Mouse (Mus musculus) erythroid progenitor cell, adult 5-6 weeks (primary cell): ENCODE measurements around the gene Gm20850. TPM values are rescaled to one million over a fixed set of nuclear protein-coding genes. Genes with fewer than 3 reads are reported as not detected.
"Not testable (repeated sequence)": the region's sequence is repeated elsewhere in the genome, so short reads cannot be mapped to it uniquely, and the experiment has no call there.

Source experiments
- ATAC-seq: replicated peaks from 2 replicates; pipeline ENCODE4 v1.8.0; 2016; ENCODE audit warnings: moderate number of reproducible peaks, mild to moderate bottlenecking, moderate TSS enrichment, inconsistent platforms; ENCODE audit not compliant: poor library complexity, low FRiP score, severe bottlenecking
- total RNA-seq, 2 experiments: library from RNA; stranded (forward) in 1 of 2; stranded (reverse) in 1 of 2; fragments of 150-400 nt in 1 of 2; fragments of 186-747, 209-891 nt in 1 of 2; gene quantifications; 2 replicates each; pipeline versions ENCODE4 v1.2.3 to v1.2.4; 2015 to 2017; ENCODE audit warnings: low replicate concordance in 2 of 2

Gm20850 gene
- total RNA-seq (2015; ENCODE audit: low replicate concordance) (not detected in 2 replicates), total RNA-seq (2017; ENCODE audit: low replicate concordance) (not detected in 2 replicates)

DNA sequence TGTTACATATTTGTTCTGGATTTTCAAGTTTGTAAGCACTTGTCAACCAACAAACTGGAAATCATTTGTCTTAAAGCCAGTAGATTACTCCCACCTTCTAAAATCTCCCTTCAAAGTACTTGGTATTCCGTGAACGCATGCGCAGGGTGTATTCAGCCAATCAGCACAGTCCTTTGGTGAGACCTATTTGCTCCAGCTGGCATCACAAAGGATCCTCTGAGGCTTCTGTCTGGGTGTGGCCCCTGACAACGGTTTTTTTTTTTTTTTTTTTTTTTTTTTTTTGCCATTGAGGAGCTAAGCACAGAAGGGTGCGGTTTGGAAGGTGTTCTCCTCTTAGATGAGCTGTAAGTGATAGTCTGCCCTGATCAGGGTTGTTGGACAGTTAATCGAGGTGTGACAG, at the start of gene Gm20850:
Gm20850 (plus strand) TSS at position 301 of the 400 bp plus-strand sequence.
- ATAC-seq, result not testable (repeated sequence)
